Mouse (Mus musculus): Measurements from ENCODE around the gene Itgb4. TPM values are rescaled to one million over a fixed set of nuclear protein-coding genes. Genes with fewer than 3 reads are reported as not detected.

The Itgb4 gene
- total RNA-seq (2022) = 1 to 10 TPM; 1.5 to 4.4 (median 3.1) TPM

DNA sequence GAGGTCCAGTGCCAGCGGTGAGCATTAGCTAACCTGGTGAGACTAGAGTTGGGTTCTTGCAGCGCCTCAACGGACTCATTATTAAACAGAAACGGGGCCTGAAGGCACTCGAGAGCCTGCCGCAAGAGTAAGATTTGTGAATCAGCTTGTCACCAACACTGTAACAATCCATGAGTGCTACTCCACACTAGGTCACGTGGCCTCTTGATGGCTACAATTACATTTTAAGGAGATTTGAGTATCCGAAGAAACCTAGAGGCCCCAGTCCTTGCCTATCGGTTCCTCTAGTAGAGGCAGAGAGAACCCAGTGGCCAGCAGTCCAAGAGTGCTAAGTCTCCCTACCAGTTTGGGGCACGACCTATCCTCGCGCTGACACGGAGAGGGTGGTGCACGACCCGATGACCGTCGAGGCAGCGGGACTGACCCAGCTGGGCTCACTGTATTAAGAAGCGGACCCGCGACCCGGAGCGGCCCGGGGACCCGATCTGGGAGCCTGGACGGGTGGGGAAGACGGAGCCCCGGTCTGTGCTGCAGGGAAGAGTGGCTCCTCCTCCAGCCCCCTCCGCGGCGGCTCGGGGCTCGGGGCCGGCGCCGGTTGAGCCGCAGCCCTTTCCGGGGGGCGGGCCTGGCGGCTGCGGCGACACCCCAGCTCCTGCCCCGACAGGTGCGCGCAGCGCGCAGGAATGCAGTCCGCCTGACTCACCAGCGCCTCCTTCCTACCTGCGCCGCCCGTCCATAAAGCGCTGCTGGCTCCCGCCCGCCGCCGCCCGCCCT, at the start of gene Itgb4:
Gene Itgb4, plus strand, starts transcription at position 401 of the 774 bp plus-strand sequence.
- DNase-seq (ENCODE audit: low spot score in 2 of 2) = no peak

GRCm38 (mm10) chr11:115929031-115929430, 45.5 kb upstream of the Itgb4 start:
- DNase-seq (ENCODE audit: low spot score in 2 of 2) = no peak

GRCm38 (mm10) chr11:115929818-115930217, 44.7 kb upstream of the Itgb4 start:
- no peak for DNase-seq (ENCODE audit: low spot score in 2 of 2)

DNA sequence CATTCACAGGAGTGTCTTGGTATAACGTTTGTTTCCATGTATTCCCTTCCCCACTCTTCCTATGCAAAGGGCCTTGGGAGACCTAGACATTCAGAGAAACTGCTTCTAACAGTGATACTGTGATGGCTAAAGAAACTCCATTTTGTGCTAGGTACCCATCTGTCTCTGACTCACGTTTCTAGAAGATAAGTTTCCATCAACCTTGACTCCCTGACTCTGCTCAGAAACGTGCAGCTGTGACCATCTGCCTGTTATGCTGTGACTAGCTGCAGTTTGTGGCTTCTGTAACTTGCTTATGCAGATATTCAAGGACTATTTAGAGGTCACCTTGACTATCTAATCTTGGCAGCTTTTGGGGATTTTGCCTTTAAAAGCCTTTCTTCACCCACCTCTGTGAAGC, 43.3 kb upstream of the Itgb4 start:
- no peak for DNase-seq (ENCODE audit: low spot score in 2 of 2)

DNA sequence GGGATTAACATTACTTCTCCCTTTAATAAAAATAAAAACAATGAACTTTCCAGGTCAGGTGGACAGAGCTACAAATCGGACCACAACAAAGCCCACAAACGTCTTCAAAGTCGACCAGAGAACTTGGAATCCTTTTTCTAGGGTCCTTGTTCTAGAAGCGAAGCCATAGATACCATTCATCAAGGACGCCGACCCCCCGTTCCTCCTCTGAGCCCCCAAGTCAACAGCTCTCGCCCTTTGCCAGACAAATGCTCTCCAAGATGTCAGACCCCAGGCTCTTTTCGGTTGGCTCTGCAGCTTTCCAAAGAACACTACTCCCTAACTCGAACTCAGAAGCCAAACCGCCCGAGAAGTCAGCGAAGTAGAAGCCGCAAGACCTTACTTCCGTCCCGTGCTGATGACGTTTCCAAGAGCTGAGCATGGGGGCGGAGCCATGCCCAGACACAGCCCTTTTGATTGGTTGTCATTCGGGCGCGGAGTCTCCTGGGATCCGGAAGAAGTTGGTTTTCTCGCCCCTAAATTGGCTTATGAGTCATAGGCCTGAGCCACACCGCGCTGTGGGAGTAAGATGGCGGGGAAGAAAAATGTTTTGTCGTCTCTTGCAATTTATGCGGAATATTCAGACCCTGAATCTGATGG, 41.3 kb upstream of the Itgb4 start, which contains the start of the genes Sap30bp and Recql5:
Gene Sap30bp, plus strand, starts transcription at position 175 of the 639 bp plus-strand sequence.
Gene Recql5, minus strand, starts transcription at position 370 of the 639 bp plus-strand sequence.
- peak; percentile 92 to 95 for DNase-seq (ENCODE audit: low spot score in 2 of 2)

GRCm38 (mm10) chr11:115933747-115934110, 40.8 kb upstream of the Itgb4 start:
- no peak for DNase-seq (ENCODE audit: low spot score in 2 of 2)

DNA sequence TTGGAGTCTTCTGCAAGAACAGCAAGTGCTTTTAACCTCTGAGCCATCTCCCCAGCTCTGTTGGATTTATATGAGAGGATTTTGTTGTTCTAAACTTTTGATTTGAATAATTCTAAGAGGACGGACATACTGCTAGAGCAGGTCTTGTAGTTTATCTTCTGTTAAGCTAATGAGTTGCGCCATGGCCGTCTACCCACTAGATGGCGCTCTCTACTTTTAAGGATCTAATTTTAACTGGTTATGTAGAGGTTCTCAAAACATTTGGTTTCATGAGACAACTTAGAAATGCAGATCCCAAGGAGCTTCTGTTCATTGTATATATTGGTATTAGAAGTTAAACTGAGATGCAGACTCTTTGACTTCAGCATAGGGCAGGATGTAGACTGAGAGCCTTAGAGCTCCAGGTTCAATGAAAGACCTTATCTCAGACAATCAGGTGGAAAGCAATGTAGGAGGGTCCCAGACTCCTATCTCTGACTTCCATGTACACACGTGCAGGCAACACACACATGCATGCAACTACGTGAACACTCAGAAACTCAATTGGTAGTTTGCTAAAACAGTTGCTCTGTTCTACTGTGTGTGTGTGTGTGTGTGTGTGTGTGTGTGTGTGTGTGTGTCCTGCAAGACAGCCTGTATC, 34.7 kb upstream of the Itgb4 start:
- peak; percentile 25 to 38 for DNase-seq (ENCODE audit: low spot score in 2 of 2)

GRCm38 (mm10) chr11:115941980-115942379, 32.5 kb upstream of the Itgb4 start:
- DNase-seq (ENCODE audit: low spot score in 2 of 2) = no peak

DNA sequence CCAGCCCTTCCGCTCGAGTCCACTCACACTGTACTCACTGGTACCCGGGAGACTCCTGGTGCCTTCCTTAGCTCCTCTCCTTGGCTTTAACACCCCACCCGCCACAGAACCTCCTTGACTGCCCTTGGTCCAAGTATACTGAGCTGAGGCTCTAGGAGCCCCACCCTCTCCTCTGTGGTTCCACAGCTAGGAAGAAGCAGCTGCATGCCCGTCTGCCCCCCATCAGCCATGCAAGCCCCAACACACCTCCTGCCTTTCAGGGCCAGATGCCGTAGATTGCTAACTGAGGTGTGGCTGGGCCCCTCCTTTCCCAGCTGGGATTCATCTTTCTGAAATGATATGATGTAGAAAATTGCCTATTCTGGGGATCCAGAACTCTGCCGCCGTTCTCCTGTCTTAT, 29.3 kb upstream of the Itgb4 start:
- DNase-seq (ENCODE audit: low spot score in 2 of 2) = no peak

DNA sequence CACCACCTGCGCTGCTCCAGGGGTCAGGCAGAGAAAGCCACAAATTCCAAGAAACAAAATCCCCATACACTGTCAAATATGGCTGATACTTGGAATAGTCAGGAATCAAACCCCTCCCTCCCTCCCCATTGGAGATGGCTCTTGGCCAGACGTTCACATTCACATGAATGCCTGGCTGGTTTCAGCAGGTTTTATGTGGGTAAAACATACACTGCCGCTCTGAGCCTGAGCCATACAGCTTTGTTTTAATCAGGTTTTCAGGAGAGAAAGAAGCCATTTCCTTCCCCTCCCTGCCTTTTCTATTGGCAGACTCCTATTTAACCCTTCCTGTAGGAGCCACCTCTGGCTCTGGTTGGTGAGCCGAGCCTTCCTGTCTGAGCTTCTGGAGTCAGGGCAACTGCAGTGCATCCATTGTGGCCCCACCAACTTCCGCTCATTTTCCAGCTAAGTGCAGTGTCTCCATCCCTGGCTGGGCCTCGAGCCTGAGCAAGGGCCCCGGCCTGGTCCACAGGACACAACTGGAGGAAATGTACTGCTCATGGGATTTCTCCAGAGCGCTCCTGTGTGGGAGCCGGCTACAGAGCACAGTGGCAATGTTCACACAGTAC, 28.2 kb upstream of the Itgb4 start:
- no peak for DNase-seq (ENCODE audit: low spot score in 2 of 2)

DNA sequence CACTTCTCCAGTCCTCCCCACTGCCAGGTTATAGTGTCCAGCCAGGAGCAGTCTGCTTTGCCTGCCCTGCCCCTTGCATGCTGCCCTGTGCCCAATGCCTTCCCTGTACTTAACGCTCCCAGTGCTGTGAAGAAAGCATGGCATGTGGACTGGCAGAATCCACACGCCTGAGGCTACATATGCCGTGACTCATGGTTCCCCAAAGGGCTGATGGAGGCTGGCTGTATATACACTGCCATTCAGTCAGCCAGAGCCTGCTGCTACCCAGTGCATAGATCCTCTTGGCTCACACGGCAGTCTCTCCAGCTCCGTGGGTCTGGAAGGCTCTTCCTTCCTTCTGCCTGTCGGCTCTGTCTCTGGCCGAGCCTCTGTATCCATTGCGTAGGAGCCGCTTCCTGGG, 26.2 kb upstream of the Itgb4 start:
- no peak for DNase-seq (ENCODE audit: low spot score in 2 of 2)

DNA sequence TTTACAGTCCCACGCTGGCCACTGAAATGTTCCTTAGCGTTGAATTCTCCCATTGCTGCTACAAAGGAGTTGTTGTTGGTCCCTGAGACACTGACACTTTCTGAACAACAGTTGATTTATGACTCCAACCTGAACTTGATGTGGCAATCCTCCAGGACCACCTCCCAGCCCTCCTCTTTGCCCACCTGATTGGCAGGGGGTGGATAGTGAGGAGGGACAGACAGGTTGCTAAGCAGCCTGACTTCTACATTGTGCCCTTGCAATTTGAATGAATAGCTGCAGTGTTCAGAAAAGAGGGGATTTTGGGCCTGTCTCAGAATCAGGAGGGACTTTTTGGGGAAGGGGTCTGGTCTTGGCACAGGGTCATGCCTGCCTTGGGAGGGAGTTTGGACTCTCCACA, 23.8 kb upstream of the Itgb4 start:
- DNase-seq (ENCODE audit: low spot score in 2 of 2) = no peak

DNA sequence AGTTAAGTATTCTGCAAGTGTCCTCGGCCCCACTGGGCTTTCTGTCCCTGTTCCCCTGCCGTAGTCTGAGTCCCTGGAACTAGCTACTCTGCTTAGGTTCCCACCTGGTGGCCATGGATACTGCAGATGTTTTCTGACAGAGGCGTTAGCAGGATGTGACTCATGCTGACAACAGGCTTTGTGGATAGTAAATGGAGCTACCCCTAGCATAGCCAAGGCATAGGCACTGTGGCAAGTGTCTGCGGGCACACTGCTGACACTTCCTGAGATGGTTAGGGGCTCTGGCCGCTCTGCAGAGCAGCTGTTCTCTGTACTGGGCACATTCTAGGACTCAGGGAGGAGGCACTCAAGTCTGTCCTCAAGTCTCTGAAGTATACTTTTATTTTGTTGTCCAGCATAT, 19.8 kb upstream of the Itgb4 start:
- DNase-seq (ENCODE audit: low spot score in 2 of 2) = no peak

DNA sequence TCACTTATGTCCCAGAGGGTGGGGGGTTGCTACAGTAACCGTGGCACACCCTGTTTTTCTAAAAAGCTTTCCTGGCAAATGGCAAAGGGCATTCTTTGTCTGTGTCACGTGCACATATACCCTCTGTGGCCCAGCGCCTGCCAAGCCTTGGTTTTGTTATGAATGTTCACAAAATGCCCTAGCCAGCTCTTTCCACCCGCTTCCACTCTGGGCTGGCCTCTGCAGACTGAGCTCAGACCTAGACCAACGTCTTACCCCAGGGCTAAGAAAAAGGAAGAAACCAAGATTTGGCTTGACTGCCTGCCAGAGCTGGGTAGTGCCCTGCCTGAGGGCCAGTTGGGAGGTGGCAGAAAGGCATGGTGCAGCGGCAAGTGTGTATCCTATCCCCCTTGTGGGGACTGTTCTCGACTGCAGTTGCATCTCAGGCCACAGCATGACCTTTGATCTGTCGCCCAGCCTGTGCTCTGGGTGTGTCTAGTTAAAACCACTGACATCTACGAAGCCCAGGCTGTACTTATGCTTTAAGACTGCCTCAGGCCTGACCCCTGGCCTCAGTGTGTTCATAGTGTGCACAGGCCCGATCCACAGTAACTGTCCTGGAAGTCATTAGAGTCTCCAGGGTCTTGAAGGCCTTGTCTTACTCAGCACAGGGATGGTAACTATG, 19.2 kb upstream of the Itgb4 start:
- no peak for DNase-seq (ENCODE audit: low spot score in 2 of 2)

DNA sequence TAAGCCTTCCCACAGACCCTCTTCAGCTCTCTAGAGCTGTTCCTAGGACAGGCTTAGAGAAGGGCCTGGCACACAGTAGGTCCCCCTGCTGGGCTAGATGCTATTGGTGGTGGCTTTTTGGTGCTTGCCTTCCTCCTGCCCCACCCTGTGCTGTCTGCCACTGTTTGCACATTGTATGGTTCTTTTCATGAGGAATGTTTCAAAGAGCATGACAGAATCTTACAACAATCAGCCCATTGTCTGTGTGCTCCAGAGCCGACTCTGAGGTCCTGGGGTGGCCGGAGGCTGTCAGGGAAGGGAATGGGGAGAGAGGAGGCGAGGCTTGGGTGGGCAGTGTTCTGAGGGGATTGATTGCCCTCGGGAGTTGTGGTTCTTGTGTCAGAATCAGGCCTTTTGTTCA, 18.1 kb upstream of the Itgb4 start:
- no peak for DNase-seq (ENCODE audit: low spot score in 2 of 2)

DNA sequence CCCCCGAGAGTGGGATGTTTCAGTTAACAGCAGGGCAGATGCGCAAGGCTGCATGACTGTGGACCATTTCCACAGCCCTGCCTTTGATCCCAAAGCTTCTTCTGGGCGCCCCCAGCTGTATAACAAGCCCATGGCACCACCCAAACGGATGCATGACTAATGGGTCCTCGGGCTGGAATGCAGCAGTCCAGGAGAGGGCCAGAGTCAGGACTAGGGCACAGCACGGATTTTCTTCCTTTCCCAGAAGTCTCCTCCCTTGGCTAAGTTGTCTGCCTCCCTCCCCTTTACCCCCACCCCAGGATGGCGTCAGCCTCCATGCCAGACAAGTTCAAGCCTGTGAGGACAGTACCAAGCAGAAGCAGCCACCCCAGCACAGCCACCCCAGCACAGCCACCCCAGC, 16.5 kb upstream of the Itgb4 start:
- DNase-seq (ENCODE audit: low spot score in 2 of 2) = no peak

GRCm38 (mm10) chr11:115959018-115959417, 15.5 kb upstream of the Itgb4 start:
- no peak for DNase-seq (ENCODE audit: low spot score in 2 of 2)

- DNase-seq (ENCODE audit: low spot score in 2 of 2) = no peak
Observed at GRCm38 (mm10) chr11:115962651-115963412, 11.7 kb upstream of the Itgb4 start.

DNA sequence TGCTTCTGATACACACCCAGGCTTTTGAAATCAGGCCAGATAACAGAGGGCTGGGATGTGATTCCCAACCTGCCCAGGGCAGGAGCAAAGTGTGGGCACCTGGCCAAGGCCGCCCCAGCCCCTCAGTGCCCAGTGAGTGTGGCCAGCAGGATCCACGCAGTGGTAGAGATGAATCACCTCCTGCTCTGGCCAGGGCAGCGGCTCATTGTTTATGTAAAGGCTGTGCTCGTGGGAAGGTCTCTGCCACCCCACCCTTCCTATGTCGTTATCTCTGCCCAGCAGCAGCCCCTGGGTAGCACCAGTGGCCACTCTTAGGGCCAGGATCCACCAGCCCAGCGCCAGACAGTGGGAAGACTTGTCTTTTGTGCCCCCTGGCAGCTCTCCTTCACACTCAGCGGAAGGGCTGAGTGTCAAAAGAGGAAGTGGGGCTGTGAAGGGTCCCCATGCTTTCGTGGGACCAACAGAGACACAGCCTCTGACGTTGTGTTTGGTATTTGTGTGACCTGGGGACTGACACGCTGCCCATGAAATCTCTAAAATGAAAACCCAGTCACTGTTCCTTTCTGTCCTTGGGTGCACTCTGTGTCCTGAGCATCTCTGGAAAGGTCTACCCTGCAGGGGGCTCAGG, 9.4 kb upstream of the Itgb4 start:
- DNase-seq (ENCODE audit: low spot score in 2 of 2) = no peak

DNA sequence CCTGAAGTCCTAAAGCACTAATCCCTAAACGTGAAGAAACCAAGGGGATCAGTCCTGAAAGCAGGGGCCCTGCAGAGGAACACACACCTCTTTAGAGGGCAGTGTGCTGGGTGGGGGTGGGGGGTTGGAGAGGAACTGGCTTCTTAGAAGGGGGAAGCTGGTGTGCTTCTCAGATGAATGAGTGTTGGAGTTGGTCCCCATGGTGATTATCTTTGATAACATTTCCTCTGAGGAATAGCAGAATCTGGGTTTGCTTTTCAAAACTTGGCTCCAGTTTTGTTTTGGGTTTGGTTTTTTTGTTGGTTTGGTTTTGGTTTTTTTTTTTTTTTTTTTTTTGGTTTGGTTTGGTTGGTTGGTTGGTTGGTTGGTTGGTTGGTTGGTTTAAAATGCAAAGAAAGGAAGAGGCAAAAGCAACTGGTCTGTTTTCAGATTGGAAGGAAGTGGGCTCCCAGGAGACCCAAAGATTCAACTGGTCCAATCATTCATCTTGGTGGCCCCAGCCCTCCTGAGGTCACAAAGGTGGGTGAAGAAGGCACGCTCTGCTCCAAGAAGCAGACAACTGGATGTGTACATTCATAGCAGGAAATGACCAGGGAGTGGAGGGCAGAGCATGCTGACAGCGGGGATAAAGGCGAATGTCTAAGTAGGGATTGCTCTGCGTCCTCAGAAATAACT, 5.6 kb upstream of the Itgb4 start:
- no peak for DNase-seq (ENCODE audit: low spot score in 2 of 2)

Measured in gastrocnemius, adult 8-10 months (tissue).